Mouse (Mus musculus): Measurements from ENCODE around the gene Erbb4. TPM values are rescaled to one million over a fixed set of nuclear protein-coding genes. Genes with fewer than 3 reads are reported as not detected.

Erbb4 gene
- total RNA-seq, 2 experiments from 2014 or later, result 26.5 to 28.0 TPM

DNA sequence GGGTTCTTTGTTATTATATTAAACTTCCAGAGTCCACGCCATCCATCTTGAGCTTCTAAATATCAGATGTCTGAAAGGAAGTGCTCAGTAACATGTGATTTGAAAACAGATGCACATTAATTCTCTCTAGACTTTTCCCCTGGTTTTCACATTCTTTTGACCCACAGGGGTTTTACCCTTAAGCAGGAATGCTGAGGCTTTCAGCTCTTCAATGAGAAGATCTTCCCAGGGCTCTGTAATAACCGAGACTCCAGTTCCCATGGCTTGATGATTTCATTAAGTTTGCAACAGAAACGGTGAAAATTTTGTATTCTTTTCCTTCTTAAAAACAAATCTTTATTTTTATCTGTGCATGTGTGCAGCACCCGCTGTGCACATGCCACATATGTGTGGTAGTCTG is 1051.4 kb downstream of the Erbb4 start:
- no peak for DNase-seq

GRCm38 (mm10) chr1:68054715-68055114 is 1053.1 kb downstream of the Erbb4 start:
- no peak for DNase-seq

DNA sequence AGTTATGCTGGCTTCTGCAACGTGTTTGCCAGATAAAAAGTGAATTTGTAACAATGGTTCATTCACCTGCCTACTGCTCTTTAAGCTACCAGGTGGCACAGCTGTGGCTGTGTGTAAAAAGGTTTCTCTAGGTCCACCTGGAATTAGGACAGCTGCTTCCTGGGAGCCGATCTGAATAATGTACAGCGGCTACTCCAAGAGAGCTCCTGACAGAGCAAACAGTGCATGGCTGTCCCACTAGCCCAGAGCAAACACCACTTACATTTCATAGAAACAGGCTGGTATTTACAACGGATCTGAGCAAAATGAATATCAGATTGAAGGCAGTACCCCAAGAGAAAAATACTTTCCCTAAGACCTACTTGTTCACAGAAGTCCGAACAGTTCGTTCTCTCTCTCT is 1058.0 kb downstream of the Erbb4 start:
- no peak for DNase-seq

- DNase-seq, result no peak
These were observed 1060.7 kb downstream of the Erbb4 start for GRCm38 (mm10) chr1:68047139-68047538.

DNA sequence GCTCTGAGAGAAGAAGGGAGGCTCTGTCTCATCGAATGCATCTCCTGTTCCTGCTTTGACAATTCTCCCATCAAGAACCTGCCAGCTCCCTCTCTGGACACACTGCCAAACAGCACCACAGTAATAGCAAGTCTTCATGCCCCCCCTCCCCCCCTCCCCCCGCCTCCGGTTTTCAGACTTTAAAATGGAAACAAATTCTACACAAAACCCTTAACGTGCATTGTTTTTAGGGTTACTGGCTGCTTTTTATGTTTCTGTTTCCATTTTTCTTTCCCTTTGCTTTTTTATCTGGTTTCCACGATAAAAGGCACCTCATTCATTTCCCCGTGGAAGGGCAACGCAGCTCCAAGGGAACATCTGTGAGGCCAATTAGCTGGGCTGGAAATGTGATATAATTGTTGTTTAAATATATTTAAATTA is 1061.3 kb downstream of the Erbb4 start:
- DNase-seq, result no peak

GRCm38 (mm10) chr1:68024086-68024940 is 1083.5 kb downstream of the Erbb4 start:
- DNase-seq, result no peak

DNA sequence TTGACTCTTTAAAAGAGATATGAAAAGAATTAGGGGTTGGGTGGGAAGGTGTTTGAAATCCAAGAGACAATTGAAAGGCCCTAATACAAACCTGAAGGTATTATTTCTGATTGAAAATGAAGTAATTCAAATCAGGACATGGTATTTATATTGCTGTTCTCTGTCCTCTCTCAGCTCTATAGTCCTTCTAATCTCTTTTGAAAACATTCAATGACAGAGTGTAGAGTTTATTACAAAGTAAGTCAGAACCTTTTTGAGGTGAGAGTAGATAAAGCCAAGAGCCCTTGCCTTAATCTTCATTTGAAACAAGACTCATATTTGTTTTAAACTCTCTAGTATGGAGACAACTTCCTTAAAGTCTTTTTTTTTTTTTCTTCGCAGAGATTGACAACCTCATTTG is 1087.8 kb downstream of the Erbb4 start:
- no peak for DNase-seq

- DNase-seq, result no peak
These were observed 1088.2 kb downstream of the Erbb4 start for GRCm38 (mm10) chr1:68019618-68020017.
